Mouse (Mus musculus): ENCODE data around the gene Neurl1a. TPM values are rescaled to one million over a fixed set of nuclear protein-coding genes. Genes with fewer than 3 reads are reported as not detected.

The Neurl1a gene
- polyA plus RNA-seq, 1 experiment from 2014 or later: 0.76 TPM

GRCm38 (mm10) chr19:47282688-47283215, 104.1 kb downstream of the Neurl1a start:
- TF ChIP-seq EP300 (IDR thresholded peaks at IDR 0.05; ENCODE audit: low read depth): no peak
- TF ChIP-seq CTCF (IDR thresholded peaks at IDR 0.05; ENCODE audit: low read depth): no peak
- H3K4me3 ChIP-seq (ENCODE audit: low read depth, low read length): no peak overlapping the region
- no peaks in the 10 kb centered on the region for H3K4me1 ChIP-seq (ENCODE audit: insufficient read depth)
- peaks cover 15% of the 10 kb centered on the region for H3K36me3 ChIP-seq (replicated peaks; ENCODE audit: insufficient read depth, low read length)
- WGBS (ENCODE audit: insufficient replicate concordance): 89% methylated on average over 17 of the region's 17 CpGs
- H3K9me3 ChIP-seq (ENCODE audit: low read length): no peaks in the 10 kb centered on the region
- DNase-seq (no peak), ATAC-seq (no peak)
- H3K27me3 ChIP-seq (ENCODE audit: insufficient read depth, low read length): no peaks in the 10 kb centered on the region
- H3K27ac ChIP-seq (ENCODE audit: low read depth): 0 out of 2 replicates have a peak overlapping the region, but pooled peaks have one; percentile 5
- no peak overlapping the region for H3K4me2 ChIP-seq (ENCODE audit: low read depth, low read length)
- H3K9ac ChIP-seq (replicated peaks): no peak overlapping the region

GRCm38 (mm10) chr19:47285581-47285980, 107.0 kb downstream of the Neurl1a start:
- no peaks in the 10 kb centered on the region for H3K9me3 ChIP-seq (ENCODE audit: low read length)
- no peak for TF ChIP-seq CTCF (IDR thresholded peaks at IDR 0.05; ENCODE audit: low read depth)
- TF ChIP-seq EP300 (IDR thresholded peaks at IDR 0.05; ENCODE audit: low read depth): no peak
- ATAC-seq (no peak), DNase-seq (no peak)
- no peaks in the 10 kb centered on the region for H3K4me1 ChIP-seq (ENCODE audit: insufficient read depth)
- 79% methylated on average over 6 of the region's 6 CpGs for WGBS (ENCODE audit: insufficient replicate concordance)
- peaks cover 15% of the 10 kb centered on the region for H3K36me3 ChIP-seq (replicated peaks; ENCODE audit: insufficient read depth, low read length)
- H3K4me3 ChIP-seq (ENCODE audit: low read depth, low read length): no peak overlapping the region
- no peak overlapping the region for H3K27ac ChIP-seq (ENCODE audit: low read depth)
- no peak overlapping the region for H3K9ac ChIP-seq (replicated peaks)
- H3K4me2 ChIP-seq (ENCODE audit: low read depth, low read length): no peak overlapping the region
- no peaks in the 10 kb centered on the region for H3K27me3 ChIP-seq (ENCODE audit: insufficient read depth, low read length)

DNA sequence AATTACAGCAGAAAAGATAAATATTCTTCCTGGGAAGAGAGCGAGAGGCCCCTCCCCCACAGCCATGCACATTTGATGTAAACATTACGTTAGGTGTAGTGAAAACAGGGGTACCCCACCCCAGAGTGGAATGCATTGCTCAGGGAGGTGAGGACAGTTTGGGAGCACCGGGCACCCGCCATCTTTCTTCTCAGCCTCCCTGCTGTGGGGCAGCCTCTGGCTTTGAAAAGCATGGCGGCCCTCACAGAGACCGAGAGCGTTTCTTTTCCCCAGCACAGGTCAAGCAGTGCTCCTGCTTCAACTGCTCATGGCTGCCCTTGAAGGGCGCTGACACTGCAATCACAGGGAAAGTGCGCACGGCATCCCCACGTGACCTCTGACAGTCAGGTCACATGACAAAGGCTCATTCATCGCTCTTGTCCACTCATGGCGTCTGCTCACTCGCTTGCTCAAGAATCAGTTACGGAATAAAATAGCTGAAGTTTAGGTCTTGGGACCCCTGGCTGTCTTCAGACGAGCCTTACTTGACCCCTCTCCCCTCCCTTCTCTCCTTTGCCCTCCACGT, 108.3 kb downstream of the Neurl1a start:
- H3K36me3 ChIP-seq (replicated peaks; ENCODE audit: insufficient read depth, low read length): peaks cover 18% of the 10 kb centered on the region
- no peaks in the 10 kb centered on the region for H3K27me3 ChIP-seq (ENCODE audit: insufficient read depth, low read length)
- H3K9me3 ChIP-seq (ENCODE audit: low read length): no peaks in the 10 kb centered on the region
- no peaks in the 10 kb centered on the region for H3K4me1 ChIP-seq (ENCODE audit: insufficient read depth)
- H3K4me3 ChIP-seq (ENCODE audit: low read depth, low read length): no peak overlapping the region
- DNase-seq (no peak), ATAC-seq (no peak)
- TF ChIP-seq CTCF (IDR thresholded peaks at IDR 0.05; ENCODE audit: low read depth): no peak
- no peak for TF ChIP-seq EP300 (IDR thresholded peaks at IDR 0.05; ENCODE audit: low read depth)
- H3K4me2 ChIP-seq (ENCODE audit: low read depth, low read length): no peak overlapping the region
- no peak overlapping the region for H3K9ac ChIP-seq (replicated peaks)
- WGBS (ENCODE audit: insufficient replicate concordance): 81% methylated on average over 17 of the region's 17 CpGs
- H3K27ac ChIP-seq (ENCODE audit: low read depth): no peak overlapping the region

DNA sequence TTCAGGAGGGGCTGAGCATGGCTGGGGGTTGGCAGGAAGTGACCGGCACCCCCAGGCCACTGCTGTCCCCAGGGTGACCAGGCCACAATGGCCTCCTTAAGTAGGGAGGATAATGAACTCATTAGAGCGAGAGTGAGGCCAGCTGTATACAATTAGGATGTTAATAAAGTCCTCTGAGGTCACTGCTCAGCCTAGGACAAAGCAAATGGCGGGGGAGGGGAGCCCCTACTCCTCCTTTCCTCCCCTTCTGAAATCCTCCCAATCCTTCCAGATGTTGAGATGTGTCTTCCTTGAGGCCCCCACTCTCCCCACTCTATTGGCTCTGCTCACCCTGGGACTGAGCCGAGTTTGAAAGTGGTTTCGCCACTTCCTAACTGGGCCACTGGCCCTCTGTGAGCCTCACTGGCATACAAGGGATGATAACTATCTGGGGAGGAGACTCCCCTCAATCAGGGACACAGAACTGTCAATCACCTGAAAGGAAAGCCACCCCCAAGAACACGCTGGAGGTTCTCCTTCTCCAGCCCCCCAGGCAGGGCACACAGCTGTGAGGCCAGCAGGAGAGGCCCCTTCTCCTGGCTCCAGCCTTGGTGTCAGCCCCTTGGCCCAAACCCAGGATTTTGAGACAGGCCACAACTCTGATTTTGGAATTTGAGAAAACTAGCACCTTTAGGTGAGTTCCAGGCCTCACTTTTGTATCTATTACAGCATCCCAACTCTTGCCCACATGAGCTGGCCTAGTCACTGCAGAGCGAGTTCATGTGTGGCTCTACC, 112.9 kb downstream of the Neurl1a start:
- Histone ChIP-seq H3K4me1 (ENCODE audit: insufficient read depth) (no peaks in the 10 kb centered on the region), H3K4me3 (ENCODE audit: low read depth, low read length) (no peak overlapping the region), H3K4me2 (ENCODE audit: low read depth, low read length) (no peak overlapping the region), H3K9me3 (ENCODE audit: low read length) (no peaks in the 10 kb centered on the region), H3K36me3 (replicated peaks; ENCODE audit: insufficient read depth, low read length) (0 out of 2 replicates have a peak, but pooled peaks cover 5% of the 10 kb centered on the region), H3K9ac (replicated peaks) (no peak overlapping the region), H3K27ac (ENCODE audit: low read depth) (no peak overlapping the region), H3K27me3 (ENCODE audit: insufficient read depth, low read length) (no peaks in the 10 kb centered on the region)
- 63% methylated on average over 7 of the region's 7 CpGs for WGBS (ENCODE audit: insufficient replicate concordance)
- TF ChIP-seq EP300 (IDR thresholded peaks at IDR 0.05; ENCODE audit: low read depth): no peak
- TF ChIP-seq CTCF (IDR thresholded peaks at IDR 0.05; ENCODE audit: low read depth): no peak
- DNase-seq (no peak), ATAC-seq (no peak)

- WGBS (ENCODE audit: insufficient replicate concordance): 73% methylated on average over 7 of the region's 7 CpGs
- ATAC-seq: no peak
- no peak for DNase-seq
These were observed 113.9 kb downstream of the Neurl1a start for GRCm38 (mm10) chr19:47292451-47292951.

GRCm38 (mm10) chr19:47298100-47298499, 119.5 kb downstream of the Neurl1a start:
- WGBS (ENCODE audit: insufficient replicate concordance): 81% methylated on average over 11 of the region's 11 CpGs

More at GRCm38 (mm10) chr19:47292451-47292951, 113.9 kb downstream of the Neurl1a start:
- Histone ChIP-seq H3K27ac (ENCODE audit: low read depth) (no peak overlapping the region), H3K4me1 (ENCODE audit: insufficient read depth) (no peaks in the 10 kb centered on the region), H3K9ac (replicated peaks) (no peak overlapping the region), H3K4me3 (ENCODE audit: low read depth, low read length) (no peak overlapping the region), H3K4me2 (ENCODE audit: low read depth, low read length) (no peak overlapping the region), H3K9me3 (ENCODE audit: low read length) (no peaks in the 10 kb centered on the region), H3K36me3 (replicated peaks; ENCODE audit: insufficient read depth, low read length) (0 out of 2 replicates have a peak, but pooled peaks cover 5% of the 10 kb centered on the region), H3K27me3 (ENCODE audit: insufficient read depth, low read length) (no peaks in the 10 kb centered on the region)
- TF ChIP-seq EP300 (IDR thresholded peaks at IDR 0.05; ENCODE audit: low read depth): no peak
- TF ChIP-seq CTCF (IDR thresholded peaks at IDR 0.05; ENCODE audit: low read depth): no peak

More at GRCm38 (mm10) chr19:47298100-47298499, 119.5 kb downstream of the Neurl1a start:
- H3K4me2 ChIP-seq (ENCODE audit: low read depth, low read length): no peak overlapping the region
- H3K4me1 ChIP-seq (ENCODE audit: insufficient read depth): peaks cover 15% of the 10 kb centered on the region
- ATAC-seq (no peak), DNase-seq (no peak)
- no peak overlapping the region for H3K4me3 ChIP-seq (ENCODE audit: low read depth, low read length)
- H3K27ac ChIP-seq (ENCODE audit: low read depth): no peak overlapping the region
- H3K9ac ChIP-seq (replicated peaks): no peak overlapping the region
- no peaks in the 10 kb centered on the region for H3K27me3 ChIP-seq (ENCODE audit: insufficient read depth, low read length)
- H3K36me3 ChIP-seq (replicated peaks; ENCODE audit: insufficient read depth, low read length): 0 out of 2 replicates have a peak, but pooled peaks cover 2% of the 10 kb centered on the region
- H3K9me3 ChIP-seq (ENCODE audit: low read length): no peaks in the 10 kb centered on the region
- TF ChIP-seq CTCF (IDR thresholded peaks at IDR 0.05; ENCODE audit: low read depth) (no peak), EP300 (IDR thresholded peaks at IDR 0.05; ENCODE audit: low read depth) (no peak)
